Mouse (Mus musculus) lung, postnatal 0 days (tissue): ENCODE results near the gene Larp1b.
A peak's percentile ranks its signal among the peaks of the same experiment; 100 is the strongest.

Source experiments
- CTCF ChIP-seq: IDR thresholded peaks from 2 replicates; pipeline ENCODE4 v1.5.1; 2016; ENCODE audit warnings: antibody characterized with exemption, mild to moderate bottlenecking
- EP300 ChIP-seq: IDR thresholded peaks from 2 replicates; pipeline ENCODE4 v1.6.1; 2016; ENCODE audit warnings: antibody characterized with exemption, mild to moderate bottlenecking, control low read depth

- TF ChIP-seq CTCF: no peak
- 0 out of 2 replicates have a peak, but pooled peaks have one; percentile 43 for TF ChIP-seq EP300
Observed at GRCm38 (mm10) chr3:41075376-41075775, 125.7 kb downstream of the Larp1b start.
